Mouse (Mus musculus): ENCODE results near the gene Med28. TPM values are rescaled to one million over a fixed set of nuclear protein-coding genes. Genes with fewer than 3 reads are reported as not detected.
A peak's percentile ranks its signal among the peaks of the same experiment; 100 is the strongest.

The Med28 gene
- 133 and 149 TPM in 2 replicates for polyA plus RNA-seq (2011; ENCODE audit: insufficient read depth, insufficient read length, low replicate concordance, missing spikeins)

DNA sequence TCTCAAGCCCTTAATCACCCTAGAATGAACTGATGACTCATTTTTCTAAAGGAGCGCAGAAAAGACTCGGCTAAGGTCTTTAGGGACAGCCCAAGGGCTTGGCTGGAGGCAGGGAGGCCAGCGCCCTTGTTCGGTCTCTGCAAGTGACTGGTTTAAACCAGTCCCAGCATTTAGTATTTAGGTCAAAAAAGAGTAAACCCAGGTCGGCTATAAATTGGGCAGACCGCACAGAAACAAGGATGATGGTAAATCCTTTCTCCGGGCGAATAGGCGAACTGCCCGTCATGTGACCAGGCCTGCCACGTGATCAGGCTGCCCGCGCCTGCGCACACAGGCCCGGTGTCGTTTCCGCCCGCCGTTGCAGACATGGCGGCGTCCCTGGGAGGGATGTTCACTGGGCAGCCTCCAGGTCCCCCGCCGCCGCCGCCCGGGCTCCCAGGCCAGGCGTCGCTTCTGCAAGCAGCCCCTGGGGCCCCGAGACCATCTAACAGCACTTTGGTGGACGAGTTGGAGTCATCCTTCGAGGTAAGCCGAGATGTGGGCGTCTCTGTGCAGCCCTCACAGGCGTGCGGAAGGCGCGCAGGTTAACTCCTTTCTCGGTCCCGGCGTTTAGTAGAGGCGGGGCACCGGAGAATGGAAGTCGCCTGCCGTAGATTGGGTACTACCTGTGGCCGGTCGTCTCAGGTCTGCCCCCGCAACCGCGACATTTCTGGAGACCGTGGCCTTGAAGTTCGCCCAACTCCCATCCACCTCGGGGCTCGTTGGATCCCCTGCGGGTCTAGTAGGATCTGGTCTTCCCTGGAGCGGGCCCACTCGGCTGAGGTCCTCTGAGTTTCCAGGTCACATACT, at the start of gene Med28:
Med28 (plus strand) TSS at position 270 of the 849 bp plus-strand sequence.
- Histone ChIP-seq H3K4me1 (ENCODE audit: control insufficient read depth, insufficient read depth, low read length) (peaks cover 1% of the 10 kb centered on the region; the same call in 1 of the 2 replicates), H3K27ac (ENCODE audit: control insufficient read depth, insufficient read depth, low read depth, low read length, poor library complexity) (peak within 1 kb of the TSS; percentile 29; the same call in 1 of the 2 replicates), H3K4me3 (replicated peaks; ENCODE audit: control insufficient read depth, low read depth, low read length) (peak within 1 kb of the TSS; percentile 87)
- 2% methylated on average over 56 of the region's 56 CpGs for WGBS
- no peak for TF ChIP-seq CTCF (IDR thresholded peaks at IDR 0.05; ENCODE audit: control insufficient read depth, insufficient read depth, low read length)
- peak; percentile 71; the same call in 1 of the 2 replicates for TF ChIP-seq POLR2A (IDR thresholded peaks at IDR 0.05; ENCODE audit: borderline replicate concordance, control insufficient read depth, low read depth, low read length)

DNA sequence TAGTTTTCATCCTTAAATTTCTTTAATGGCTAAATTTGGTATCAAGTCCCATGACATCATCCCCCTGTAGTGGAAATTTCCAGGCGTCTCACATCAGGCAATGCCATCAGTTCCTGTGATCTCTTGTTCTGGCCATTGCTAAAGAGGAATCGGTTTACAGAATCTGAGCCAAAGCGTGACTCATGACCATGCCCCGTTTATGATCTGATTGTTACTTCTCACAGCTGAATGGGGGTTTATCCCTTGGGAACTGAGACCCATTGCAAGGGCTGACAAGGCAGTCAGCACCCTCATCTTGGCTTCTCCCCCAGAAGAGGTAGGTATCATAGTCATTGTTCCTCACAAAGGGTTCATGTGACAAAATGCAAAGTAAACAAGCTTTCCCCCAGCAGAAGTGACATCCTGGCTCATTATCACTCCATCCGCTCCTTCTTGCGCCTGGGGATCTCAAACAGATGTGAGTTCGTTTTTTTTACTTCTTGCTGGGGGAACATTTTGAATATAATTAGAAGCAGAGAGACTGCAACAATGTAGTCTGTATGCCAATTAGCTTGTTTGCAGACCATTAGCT, 47.1 kb upstream of the Med28 start:
- TF ChIP-seq CTCF (IDR thresholded peaks at IDR 0.05; ENCODE audit: control insufficient read depth, insufficient read depth, low read length) (no peak), POLR2A (IDR thresholded peaks at IDR 0.05; ENCODE audit: borderline replicate concordance, control insufficient read depth, low read depth, low read length) (no peak)
- Histone ChIP-seq H3K4me3 (replicated peaks; ENCODE audit: control insufficient read depth, low read depth, low read length) (no peak overlapping the region), H3K27ac (ENCODE audit: control insufficient read depth, insufficient read depth, low read depth, low read length, poor library complexity) (no peak overlapping the region), H3K4me1 (ENCODE audit: control insufficient read depth, insufficient read depth, low read length) (no peaks in the 10 kb centered on the region)
- WGBS: 32% methylated on average over 7 of the region's 7 CpGs

DNA sequence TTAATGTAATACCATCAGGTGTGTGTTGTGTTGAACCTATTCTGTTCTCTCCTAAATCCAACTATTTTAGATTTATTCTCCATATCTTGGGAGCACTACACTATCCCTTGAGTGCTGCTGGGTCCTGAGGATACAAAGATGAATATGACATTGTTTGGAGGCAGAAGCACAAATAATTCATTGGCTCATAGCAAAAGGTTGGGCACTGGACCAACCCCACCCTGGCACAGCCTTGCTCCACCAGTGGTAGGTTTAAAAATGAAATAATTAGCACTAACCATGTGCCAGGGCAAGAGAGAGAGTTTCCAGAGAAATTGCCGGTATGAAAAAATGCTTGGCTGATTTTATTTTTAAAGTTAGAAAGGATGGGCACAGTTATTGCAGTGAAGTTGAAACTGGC, 46.5 kb upstream of the Med28 start:
- Histone ChIP-seq H3K4me3 (replicated peaks; ENCODE audit: control insufficient read depth, low read depth, low read length) (no peak overlapping the region), H3K4me1 (ENCODE audit: control insufficient read depth, insufficient read depth, low read length) (no peaks in the 10 kb centered on the region), H3K27ac (ENCODE audit: control insufficient read depth, insufficient read depth, low read depth, low read length, poor library complexity) (no peak overlapping the region)
- no peak for TF ChIP-seq CTCF (IDR thresholded peaks at IDR 0.05; ENCODE audit: control insufficient read depth, insufficient read depth, low read length)
- TF ChIP-seq POLR2A (IDR thresholded peaks at IDR 0.05; ENCODE audit: borderline replicate concordance, control insufficient read depth, low read depth, low read length): no peak
- WGBS: 70% methylated on average over 1 of the region's 1 CpGs

- 30% methylated on average over 6 of the region's 6 CpGs for WGBS
- H3K4me1 ChIP-seq (ENCODE audit: control insufficient read depth, insufficient read depth, low read length): no peaks in the 10 kb centered on the region
- TF ChIP-seq CTCF (IDR thresholded peaks at IDR 0.05; ENCODE audit: control insufficient read depth, insufficient read depth, low read length) (peak; percentile 35), POLR2A (IDR thresholded peaks at IDR 0.05; ENCODE audit: borderline replicate concordance, control insufficient read depth, low read depth, low read length) (no peak)
- H3K27ac ChIP-seq (ENCODE audit: control insufficient read depth, insufficient read depth, low read depth, low read length, poor library complexity): no peak overlapping the region
- no peak overlapping the region for H3K4me3 ChIP-seq (replicated peaks; ENCODE audit: control insufficient read depth, low read depth, low read length)
Observed at GRCm38 (mm10) chr5:45474215-45474614, 45.8 kb upstream of the Med28 start.

DNA sequence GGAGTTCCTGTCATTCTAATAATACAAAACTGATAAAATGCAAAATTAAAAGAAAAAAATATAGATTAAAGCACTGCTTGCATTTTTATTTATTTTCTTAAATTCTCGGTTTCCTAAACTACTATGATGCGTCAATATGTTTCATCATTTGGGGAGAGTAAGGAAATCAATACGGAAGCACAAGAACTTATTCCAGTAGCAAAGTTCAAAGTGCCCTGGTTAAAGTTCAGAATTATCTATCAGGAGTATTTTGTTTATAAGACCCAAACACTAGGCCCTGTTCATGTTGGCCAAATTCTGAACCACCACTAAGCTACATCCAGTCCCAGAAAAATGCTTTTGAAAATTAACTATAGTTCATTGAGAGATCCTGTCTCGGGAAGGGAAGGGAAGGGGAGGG, 45.3 kb upstream of the Med28 start:
- TF ChIP-seq POLR2A (IDR thresholded peaks at IDR 0.05; ENCODE audit: borderline replicate concordance, control insufficient read depth, low read depth, low read length): no peak
- TF ChIP-seq CTCF (IDR thresholded peaks at IDR 0.05; ENCODE audit: control insufficient read depth, insufficient read depth, low read length): no peak
- H3K4me1 ChIP-seq (ENCODE audit: control insufficient read depth, insufficient read depth, low read length): no peaks in the 10 kb centered on the region
- H3K27ac ChIP-seq (ENCODE audit: control insufficient read depth, insufficient read depth, low read depth, low read length, poor library complexity): no peak overlapping the region
- WGBS: 75% methylated on average over 3 of the region's 4 CpGs
- no peak overlapping the region for H3K4me3 ChIP-seq (replicated peaks; ENCODE audit: control insufficient read depth, low read depth, low read length)

DNA sequence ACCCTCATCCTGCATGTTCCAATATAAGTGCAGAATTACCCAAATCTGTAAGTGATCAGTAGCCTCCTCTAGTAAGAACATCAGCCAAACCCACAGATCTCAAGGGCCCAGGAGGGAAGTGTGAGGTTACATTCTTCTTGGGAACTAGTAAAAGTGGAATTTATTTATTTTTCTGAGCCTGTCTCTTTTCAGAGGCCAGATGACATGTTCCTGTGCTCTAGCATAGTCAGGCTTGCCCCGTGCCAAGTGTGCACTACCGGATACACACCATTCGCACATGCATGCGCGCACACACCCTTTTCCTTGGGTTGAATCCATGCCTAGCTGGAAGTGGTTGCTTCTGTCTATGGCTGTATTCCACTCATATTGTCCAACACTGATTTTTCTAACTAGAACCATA, 44.3 kb upstream of the Med28 start:
- TF ChIP-seq POLR2A (IDR thresholded peaks at IDR 0.05; ENCODE audit: borderline replicate concordance, control insufficient read depth, low read depth, low read length): no peak
- no peak for TF ChIP-seq CTCF (IDR thresholded peaks at IDR 0.05; ENCODE audit: control insufficient read depth, insufficient read depth, low read length)
- Histone ChIP-seq H3K4me3 (replicated peaks; ENCODE audit: control insufficient read depth, low read depth, low read length) (no peak overlapping the region), H3K27ac (ENCODE audit: control insufficient read depth, insufficient read depth, low read depth, low read length, poor library complexity) (no peak overlapping the region), H3K4me1 (ENCODE audit: control insufficient read depth, insufficient read depth, low read length) (no peaks in the 10 kb centered on the region)
- WGBS: 80% methylated on average over 5 of the region's 5 CpGs

DNA sequence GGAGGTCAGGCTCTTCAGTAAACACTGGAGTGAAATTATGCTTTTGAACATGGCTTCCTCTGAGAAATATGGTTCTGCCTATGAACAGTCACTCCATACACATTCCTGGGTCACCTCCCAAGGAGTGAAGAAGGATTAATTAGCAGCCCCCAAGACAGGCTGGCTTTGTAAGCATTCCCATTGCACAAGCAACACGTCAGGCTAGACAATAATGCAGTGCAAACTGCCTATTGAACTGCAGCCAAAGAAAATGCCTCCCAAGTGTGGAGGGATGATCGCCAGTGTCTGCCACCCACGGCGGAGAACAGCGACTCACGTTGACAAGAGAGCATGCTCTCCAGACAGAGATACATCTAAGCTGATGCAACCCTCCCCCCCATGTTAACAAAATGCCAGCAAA, 43.7 kb upstream of the Med28 start:
- Histone ChIP-seq H3K4me1 (ENCODE audit: control insufficient read depth, insufficient read depth, low read length) (no peaks in the 10 kb centered on the region), H3K27ac (ENCODE audit: control insufficient read depth, insufficient read depth, low read depth, low read length, poor library complexity) (no peak overlapping the region), H3K4me3 (replicated peaks; ENCODE audit: control insufficient read depth, low read depth, low read length) (no peak overlapping the region)
- TF ChIP-seq POLR2A (IDR thresholded peaks at IDR 0.05; ENCODE audit: borderline replicate concordance, control insufficient read depth, low read depth, low read length): no peak
- no peak for TF ChIP-seq CTCF (IDR thresholded peaks at IDR 0.05; ENCODE audit: control insufficient read depth, insufficient read depth, low read length)
- 70% methylated on average over 6 of the region's 6 CpGs for WGBS

- no peak overlapping the region for H3K27ac ChIP-seq (ENCODE audit: control insufficient read depth, insufficient read depth, low read depth, low read length, poor library complexity)
- no peaks in the 10 kb centered on the region for H3K4me1 ChIP-seq (ENCODE audit: control insufficient read depth, insufficient read depth, low read length)
- 70% methylated on average over 7 of the region's 7 CpGs for WGBS
- no peak overlapping the region for H3K4me3 ChIP-seq (replicated peaks; ENCODE audit: control insufficient read depth, low read depth, low read length)
- TF ChIP-seq CTCF (IDR thresholded peaks at IDR 0.05; ENCODE audit: control insufficient read depth, insufficient read depth, low read length) (no peak), POLR2A (IDR thresholded peaks at IDR 0.05; ENCODE audit: borderline replicate concordance, control insufficient read depth, low read depth, low read length) (no peak)
Observed at GRCm38 (mm10) chr5:45477601-45478000, 42.4 kb upstream of the Med28 start.
